Mouse (Mus musculus) midbrain, embryonic 14.5 days (tissue): ENCODE results near the gene Cabin1. TPM values are rescaled to one million over a fixed set of nuclear protein-coding genes. Genes with fewer than 3 reads are reported as not detected.

Experiments
- ATAC-seq: fragments of 200-750 bp; cut with Nextera tagmentation; 2 replicates; pipeline ENCODE4 v1.8.0; 2017; ENCODE audit warnings: moderate number of reproducible peaks, moderate library complexity; ENCODE audit not compliant: low FRiP score, low TSS enrichment
- DNase-seq: peaks from one replicate; pipeline ENCODE4 v3.0.0-alpha.2; 2015
- H3K27ac ChIP-seq: fragments of 300-500 bp; sonication (generic); replicated peaks from 2 replicates; pipeline ENCODE4 v1.5.1; 2014; ENCODE audit warnings: mild to moderate bottlenecking, low read depth, low read length, moderate library complexity
- H3K27me3 ChIP-seq: fragments of 300-500 bp; sonication (generic); 2 replicates; pipeline ENCODE4 v1.6.1; 2014; ENCODE audit warnings: low read length, control low read depth, mixed read lengths; ENCODE audit not compliant: control insufficient read depth, insufficient read depth
- H3K36me3 ChIP-seq: fragments of 300-500 bp; sonication (generic); 2 replicates; pipeline ENCODE4 v1.6.1; 2014; ENCODE audit warnings: low read length, control low read depth; ENCODE audit not compliant: control insufficient read depth, insufficient read depth
- H3K4me1 ChIP-seq: fragments of 300-500 bp; sonication (generic); 2 replicates; pipeline ENCODE4 v1.6.1; 2014; ENCODE audit warnings: mild to moderate bottlenecking, antibody characterized with exemption, low read length, control low read depth; ENCODE audit not compliant: control insufficient read depth, insufficient read depth
- H3K4me2 ChIP-seq: fragments of 300-500 bp; sonication (generic); 2 replicates; pipeline ENCODE4 v1.6.1; 2014; ENCODE audit warnings: mild to moderate bottlenecking, low read length, moderate library complexity
- H3K4me3 ChIP-seq: fragments of 300-500 bp; sonication (generic); replicated peaks from 2 replicates; pipeline ENCODE4 v1.5.1; 2014; ENCODE audit warnings: low read depth, low read length
- H3K9ac ChIP-seq: fragments of 300-500 bp; sonication (generic); replicated peaks from 2 replicates; pipeline ENCODE4 v1.6.1; 2014; ENCODE audit warnings: mild to moderate bottlenecking, low read length, moderate library complexity
- H3K9me3 ChIP-seq: fragments of 300-500 bp; sonication (generic); 2 replicates; pipeline ENCODE4 v1.6.1; 2016; ENCODE audit warnings: low read length, control low read depth, mixed read lengths; ENCODE audit not compliant: control insufficient read depth
- WGBS: fragments of 180-500 bp; shearing (Covaris S2); extraction: QIAGEN DNeasy Blood & Tissue Kit; methylation state at CpG from one replicate; pipeline ENCODE4 v1.1.7; 2014; 5-methylcytosine and 5-hydroxymethylcytosine counted together
- polyA plus RNA-seq: library from polyadenylated mRNA; unstranded; fragments of >200 nt; fragmentation: Nextera tagmentation; extraction: Ambion mirVana; gene quantifications from 2 replicates; pipeline ENCODE4 v1.2.1, GENCODE M21; 2014

Cabin1 gene
- polyA plus RNA-seq, 1 experiment from 2014 or later: 54.5 TPM

- DNase-seq (no peak), ATAC-seq (no peak)
- H3K4me2 ChIP-seq: no peak overlapping the region
- 93% methylated on average over 6 of the region's 6 CpGs for WGBS
- H3K9me3 ChIP-seq: no peaks in the 10 kb centered on the region
- no peak overlapping the region for H3K4me3 ChIP-seq
- no peaks in the 10 kb centered on the region for H3K27me3 ChIP-seq
- no peak overlapping the region for H3K27ac ChIP-seq
- no peak overlapping the region for H3K9ac ChIP-seq
- peaks cover 54% of the 10 kb centered on the region for H3K36me3 ChIP-seq
- H3K4me1 ChIP-seq: peaks cover 11% of the 10 kb centered on the region; the same call in 1 of the 2 replicates
These were observed 117.7 kb downstream of the Cabin1 start for GRCm38 (mm10) chr10:75646406-75646805.

GRCm38 (mm10) chr10:75645616-75646015, 118.5 kb downstream of the Cabin1 start:
- Histone ChIP-seq H3K36me3 (peaks cover 46% of the 10 kb centered on the region), H3K4me1 (peaks cover 11% of the 10 kb centered on the region; the same call in 1 of the 2 replicates), H3K4me2 (no peak overlapping the region), H3K4me3 (no peak overlapping the region), H3K9me3 (no peaks in the 10 kb centered on the region), H3K27me3 (no peaks in the 10 kb centered on the region), H3K27ac (no peak overlapping the region), H3K9ac (no peak overlapping the region)
- 96% methylated on average over 8 of the region's 8 CpGs for WGBS
- ATAC-seq: no peak
- DNase-seq: no peak

GRCm38 (mm10) chr10:75643741-75644343, 120.3 kb downstream of the Cabin1 start, which contains the start of gene Susd2:
TSS of gene Susd2 (minus strand) at chr10:75644008.
- Histone ChIP-seq H3K36me3 (peaks cover 29% of the 10 kb centered on the region), H3K4me2 (peak within 1 kb of the TSS; percentile 32), H3K9me3 (no peaks in the 10 kb centered on the region), H3K9ac (peak within 1 kb of the TSS; percentile 14; the same call in 1 of the 2 replicates), H3K27ac (no peak within 1 kb of the TSS), H3K27me3 (no peaks in the 10 kb centered on the region), H3K4me3 (no peak within 1 kb of the TSS), H3K4me1 (peaks cover 11% of the 10 kb centered on the region; the same call in 1 of the 2 replicates)
- DNase-seq (peak; percentile 67), ATAC-seq (peak; percentile 29; the same call in 1 of the 2 replicates)
- WGBS: 4% methylated on average over 11 of the region's 11 CpGs

DNA sequence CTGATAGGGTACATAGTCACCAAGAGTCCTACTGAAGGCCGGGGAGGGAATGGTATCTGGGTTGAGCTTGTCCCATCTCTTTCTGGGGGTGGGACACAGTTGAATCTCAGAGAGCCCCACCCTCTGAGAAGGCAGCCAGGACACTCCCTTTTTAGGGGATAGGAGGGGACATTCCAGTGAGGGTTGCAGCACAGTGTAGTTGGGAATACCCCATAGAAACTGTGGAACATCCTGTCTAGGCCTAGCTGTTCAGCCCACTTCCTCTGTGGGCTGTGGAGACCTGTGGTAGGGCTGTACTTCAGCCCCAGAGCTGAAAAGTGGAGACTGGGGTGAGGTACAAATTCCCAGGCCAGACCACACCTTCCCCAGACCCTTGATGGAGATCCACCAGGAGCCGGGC, 121.2 kb downstream of the Cabin1 start:
- peaks cover 11% of the 10 kb centered on the region; the same call in 1 of the 2 replicates for H3K4me1 ChIP-seq
- H3K9me3 ChIP-seq: no peaks in the 10 kb centered on the region
- peaks cover 20% of the 10 kb centered on the region for H3K36me3 ChIP-seq
- no peaks in the 10 kb centered on the region for H3K27me3 ChIP-seq
- DNase-seq: no peak
- WGBS: 93% methylated on average over 2 of the region's 2 CpGs
- no peak for ATAC-seq
- no peak overlapping the region for H3K27ac ChIP-seq
- H3K4me2 ChIP-seq: no peak overlapping the region; the same call in 1 of the 2 replicates
- H3K9ac ChIP-seq: peak overlapping the region; percentile 14; the same call in 1 of the 2 replicates
- H3K4me3 ChIP-seq: no peak overlapping the region

GRCm38 (mm10) chr10:75642436-75642835, 121.7 kb downstream of the Cabin1 start:
- WGBS: 81% methylated on average over 9 of the region's 9 CpGs
- no peak for ATAC-seq
- H3K9ac ChIP-seq: no peak overlapping the region

GRCm38 (mm10) chr10:75641721-75642222, 122.4 kb downstream of the Cabin1 start:
- Histone ChIP-seq H3K9me3 (no peaks in the 10 kb centered on the region), H3K4me1 (peaks cover 11% of the 10 kb centered on the region; the same call in 1 of the 2 replicates), H3K27ac (no peak overlapping the region), H3K4me3 (no peak overlapping the region), H3K9ac (no peak overlapping the region), H3K36me3 (peaks cover 11% of the 10 kb centered on the region), H3K27me3 (no peaks in the 10 kb centered on the region), H3K4me2 (no peak overlapping the region)
- DNase-seq (no peak), ATAC-seq (no peak)
- 94% methylated on average over 7 of the region's 7 CpGs for WGBS

More at GRCm38 (mm10) chr10:75642436-75642835, 121.7 kb downstream of the Cabin1 start:
- Histone ChIP-seq H3K36me3 (peaks cover 16% of the 10 kb centered on the region), H3K4me3 (no peak overlapping the region), H3K27me3 (no peaks in the 10 kb centered on the region), H3K4me1 (peaks cover 11% of the 10 kb centered on the region; the same call in 1 of the 2 replicates), H3K27ac (no peak overlapping the region), H3K4me2 (no peak overlapping the region), H3K9me3 (no peaks in the 10 kb centered on the region)
- DNase-seq: no peak

- Histone ChIP-seq H3K9me3 (no peaks in the 10 kb centered on the region), H3K27ac (no peak overlapping the region), H3K4me1 (no peaks in the 10 kb centered on the region), H3K36me3 (no peaks in the 10 kb centered on the region), H3K9ac (no peak overlapping the region), H3K4me3 (no peak overlapping the region), H3K27me3 (no peaks in the 10 kb centered on the region), H3K4me2 (no peak overlapping the region)
- WGBS: 84% methylated on average over 11 of the region's 11 CpGs
- DNase-seq (no peak), ATAC-seq (no peak)
These were observed 126.4 kb downstream of the Cabin1 start for GRCm38 (mm10) chr10:75637711-75638110.

GRCm38 (mm10) chr10:75636084-75636786, 127.9 kb downstream of the Cabin1 start:
- Histone ChIP-seq H3K9ac (no peak overlapping the region), H3K27me3 (no peaks in the 10 kb centered on the region), H3K4me2 (no peak overlapping the region), H3K4me3 (no peak overlapping the region), H3K36me3 (no peaks in the 10 kb centered on the region), H3K9me3 (no peaks in the 10 kb centered on the region), H3K27ac (no peak overlapping the region), H3K4me1 (no peaks in the 10 kb centered on the region)
- ATAC-seq (no peak), DNase-seq (no peak)
- 89% methylated on average over 12 of the region's 12 CpGs for WGBS
